In the genomic region with DNA sequence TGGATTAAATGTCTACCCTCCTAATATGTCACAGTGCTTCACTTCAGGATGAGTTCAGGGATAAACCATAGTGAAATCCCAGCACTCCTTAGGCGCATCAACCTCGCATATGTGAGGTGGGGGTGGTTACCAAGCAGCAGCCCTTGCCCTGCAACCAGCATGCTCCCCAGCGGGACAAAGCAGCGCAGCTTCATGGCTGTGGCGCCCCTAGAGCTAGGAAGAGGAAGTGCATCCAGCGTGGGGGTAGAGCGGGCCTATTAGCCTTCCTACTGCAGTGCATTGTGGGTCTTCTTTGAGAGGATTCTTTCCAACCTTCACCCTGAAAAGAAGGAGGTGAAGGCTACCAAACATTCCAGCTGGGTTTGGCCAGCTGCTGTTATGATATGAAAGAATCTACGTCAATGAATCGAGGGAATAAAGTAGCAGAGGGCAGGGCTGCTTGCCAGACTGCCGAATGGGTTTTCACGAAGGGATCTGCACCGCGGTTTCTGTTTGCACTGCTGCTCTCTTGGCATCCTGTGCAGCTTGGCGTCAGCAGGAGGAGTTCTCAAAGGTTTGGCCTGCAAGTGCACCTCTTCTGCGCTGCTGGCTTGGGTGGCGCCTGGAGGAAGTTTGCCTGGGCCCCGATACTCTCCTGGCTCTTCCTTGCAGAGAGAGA, we compare ENCODE assay signal across 8 mouse cellular contexts.
DNase-seq lines count a peak whose midpoint lies in the region; ATAC-seq and TF ChIP-seq lines count a peak whose summit lies in the region.

No protein-coding gene starts in this region.

- no peak for TF ChIP-seq POLR2A in bone marrow, adult 2 months (IDR thresholded peaks at IDR 0.05; ENCODE audit: borderline replicate concordance, control insufficient read depth, low read depth, low read length)

- H3K4me2 ChIP-seq in hindbrain, postnatal 0 days (ENCODE audit: low read depth, low read length) = no peak overlapping the region
- H3K4me2 ChIP-seq in hindbrain, embryonic 13.5 days = no peak overlapping the region
- no peak overlapping the region for H3K4me2 ChIP-seq in midbrain, embryonic 11.5 days

- H3K9me3 ChIP-seq in hindbrain, postnatal 0 days (ENCODE audit: low read length) = no peaks in the 10 kb centered on the region
- H3K9me3 ChIP-seq in hindbrain, embryonic 10.5 days = no peaks in the 10 kb centered on the region
- no peaks in the 10 kb centered on the region for H3K9me3 ChIP-seq in hindbrain, embryonic 13.5 days
- H3K9me3 ChIP-seq in midbrain, embryonic 11.5 days (ENCODE audit: control insufficient read depth, low read length) = no peaks in the 10 kb centered on the region

- TF ChIP-seq CTCF in hindbrain, postnatal 0 days (IDR thresholded peaks at IDR 0.05; ENCODE audit: low read depth) = peak; percentile 46
- peak; percentile 73 for TF ChIP-seq CTCF in bone marrow, adult 2 months (IDR thresholded peaks at IDR 0.05; ENCODE audit: control insufficient read depth, insufficient read depth, low read length)

- H3K4me1 ChIP-seq in hindbrain, postnatal 0 days (ENCODE audit: insufficient read depth, low read length) = no peaks in the 10 kb centered on the region; the same call in 1 of the 2 replicates
- peaks cover 11% of the 10 kb centered on the region for H3K4me1 ChIP-seq in hindbrain, embryonic 10.5 days (replicated peaks)
- no peaks in the 10 kb centered on the region for H3K4me1 ChIP-seq in bone marrow, adult 2 months (ENCODE audit: control insufficient read depth, insufficient read depth, low read length)
- no peaks in the 10 kb centered on the region for H3K4me1 ChIP-seq in hindbrain, embryonic 13.5 days (replicated peaks)
- 0 out of 2 replicates have a peak, but pooled peaks cover 3% of the 10 kb centered on the region for H3K4me1 ChIP-seq in midbrain, embryonic 11.5 days (ENCODE audit: control insufficient read depth, insufficient read depth, low read length)

- H3K27me3 ChIP-seq in hindbrain, postnatal 0 days (ENCODE audit: insufficient read depth, low read length) = no peaks in the 10 kb centered on the region
- no peaks in the 10 kb centered on the region for H3K27me3 ChIP-seq in hindbrain, embryonic 10.5 days (ENCODE audit: insufficient read depth, poor library complexity, severe bottlenecking)
- H3K27me3 ChIP-seq in hindbrain, embryonic 13.5 days = no peaks in the 10 kb centered on the region
- H3K27me3 ChIP-seq in midbrain, embryonic 11.5 days (ENCODE audit: control insufficient read depth, insufficient read depth, low read length) = no peaks in the 10 kb centered on the region

- ATAC-seq in hindbrain, postnatal 0 days = no peak
- ATAC-seq in hindbrain, embryonic 13.5 days (ENCODE audit: low FRiP score) = no peak
- ATAC-seq in midbrain, embryonic 11.5 days (ENCODE audit: low FRiP score) = no peak

- no peak overlapping the region for H3K27ac ChIP-seq in hindbrain, postnatal 0 days
- no peak overlapping the region for H3K27ac ChIP-seq in hindbrain, embryonic 10.5 days
- H3K27ac ChIP-seq in bone marrow, adult 2 months (ENCODE audit: control insufficient read depth, insufficient read depth, low read depth, low read length, poor library complexity) = peak overlapping the region; percentile 4; the same call in 1 of the 2 replicates
- no peak overlapping the region for H3K27ac ChIP-seq in hindbrain, embryonic 13.5 days
- no peak overlapping the region for H3K27ac ChIP-seq in midbrain, embryonic 11.5 days (ENCODE audit: low read depth, low read length)

- H3K36me3 ChIP-seq in hindbrain, postnatal 0 days (ENCODE audit: insufficient read depth, low read length) = no peaks in the 10 kb centered on the region
- no peaks in the 10 kb centered on the region for H3K36me3 ChIP-seq in hindbrain, embryonic 10.5 days
- no peaks in the 10 kb centered on the region for H3K36me3 ChIP-seq in hindbrain, embryonic 13.5 days
- no peaks in the 10 kb centered on the region for H3K36me3 ChIP-seq in midbrain, embryonic 11.5 days (ENCODE audit: control insufficient read depth, insufficient read depth, low read length)

- no peak overlapping the region for H3K4me3 ChIP-seq in hindbrain, postnatal 0 days (ENCODE audit: low read length)
- H3K4me3 ChIP-seq in hindbrain, embryonic 10.5 days = no peak overlapping the region
- H3K4me3 ChIP-seq in bone marrow, adult 2 months (replicated peaks; ENCODE audit: control insufficient read depth, low read depth, low read length) = peak overlapping the region; percentile 16
- no peak overlapping the region for H3K4me3 ChIP-seq in hindbrain, embryonic 13.5 days
- H3K4me3 ChIP-seq in midbrain, embryonic 11.5 days (ENCODE audit: low read depth, low read length) = no peak overlapping the region

- no peak overlapping the region for H3K9ac ChIP-seq in hindbrain, postnatal 0 days (replicated peaks; ENCODE audit: low read length)
- H3K9ac ChIP-seq in hindbrain, embryonic 13.5 days = no peak overlapping the region
- H3K9ac ChIP-seq in midbrain, embryonic 11.5 days (ENCODE audit: low read length) = no peak overlapping the region

- 71% methylated on average over 17 of the region's 17 CpGs for WGBS in hindbrain, postnatal 0 days
- WGBS in hindbrain, embryonic 10.5 days = 84% methylated on average over 17 of the region's 17 CpGs
- 28% methylated on average over 17 of the region's 17 CpGs for WGBS in bone marrow, adult 2 months
- 86% methylated on average over 17 of the region's 17 CpGs for WGBS in hindbrain, embryonic 13.5 days
- WGBS in midbrain, embryonic 11.5 days = 85% methylated on average over 17 of the region's 17 CpGs

- peak; percentile 37 for DNase-seq in hindbrain, postnatal 0 days (ENCODE audit: low spot score)
- DNase-seq in hindbrain, embryonic 10.5 days (ENCODE audit: low spot score) = no peak
- DNase-seq in CD8-positive naive resting alpha-beta T cell, adult 2 months (ENCODE audit: low read depth in 2 of 2, low spot score in 2 of 2) = peak; percentile 46 to 65
- DNase-seq in kidney, postnatal 14 days = peak; percentile 29
- peak; percentile 28 to 57 for DNase-seq in spleen, postnatal 14 days (ENCODE audit: low spot score in 2 of 2)
- no peak for DNase-seq in midbrain, embryonic 11.5 days (ENCODE audit: low spot score, missing footprints)

Comparison
In these comparisons a context has a peak if more than half of its experiments do, and no peak if none do; other contexts are left out.
1. DNase-seq: peak in hindbrain, postnatal 0 days (single experiment), CD8-positive naive resting alpha-beta T cell, adult 2 months (2 of 2), kidney, postnatal 14 days (single experiment) and spleen, postnatal 14 days (2 of 2); none in hindbrain, embryonic 10.5 days (single experiment) and midbrain, embryonic 11.5 days (single experiment).